Mouse (Mus musculus) MEL (cell line): ENCODE data around the gene Secisbp2.

Experiments used
- BHLHE40 ChIP-seq: IDR thresholded peaks from 2 replicates; pipeline ENCODE4 v1.6.1; 2012; ENCODE audit warnings: low read depth, mild to moderate bottlenecking, inconsistent platforms, low read length, improper control_type of control experiment, borderline replicate concordance
- CHD2 ChIP-seq: IDR thresholded peaks from 2 replicates; pipeline ENCODE4 v1.6.1; 2011; ENCODE audit warnings: low read length, improper control_type of control experiment
- CTCF ChIP-seq, 3 experiments: IDR thresholded peaks in 2 of 3; conservative IDR thresholded peaks in 1 of 3; 2 replicates each; pipeline ENCODE4 v1.5.1; 2011 to 2012; ENCODE audit warnings: low read length in 3 of 3, low read depth in 2 of 3, mild to moderate bottlenecking in 2 of 3, improper control_type of control experiment in 1 of 3, inconsistent platforms in 1 of 3, mixed read lengths in 1 of 3, moderate library complexity in 1 of 3; ENCODE audit not compliant: control insufficient read depth in 1 of 3, insufficient read depth in 1 of 3, poor library complexity in 1 of 3, severe bottlenecking in 1 of 3
- E2F4 ChIP-seq: IDR thresholded peaks from 2 replicates; pipeline ENCODE4 v1.6.1; 2011; ENCODE audit warnings: low read depth, low read length, improper control_type of control experiment, borderline replicate concordance
- EP300 ChIP-seq, 2 experiments: IDR thresholded peaks; 2 replicates each; pipeline ENCODE4 v1.6.1; 2011; ENCODE audit warnings: improper control_type of control experiment in 2 of 2, low read length in 2 of 2, low read depth in 1 of 2, mild to moderate bottlenecking in 1 of 2
- MAFK ChIP-seq: IDR thresholded peaks from 2 replicates; pipeline ENCODE4 v1.6.1; 2011; ENCODE audit warnings: low read depth, mild to moderate bottlenecking, low read length, improper control_type of control experiment, borderline replicate concordance
- POLR2A ChIP-seq, 2 experiments: IDR thresholded peaks; 2 replicates each; pipeline ENCODE4 v1.6.1; 2011 to 2012; ENCODE audit warnings: low read length in 2 of 2, mild to moderate bottlenecking in 2 of 2, control low read depth in 1 of 2, improper control_type of control experiment in 1 of 2, low read depth in 1 of 2, moderate library complexity in 1 of 2; ENCODE audit not compliant: control insufficient read depth in 1 of 2, insufficient read depth in 1 of 2, poor library complexity in 1 of 2
- RCOR1 ChIP-seq: IDR thresholded peaks from 2 replicates; pipeline ENCODE4 v1.6.1; 2012; ENCODE audit warnings: low read depth, mild to moderate bottlenecking, inconsistent platforms, low read length, improper control_type of control experiment
- SMC3 ChIP-seq: IDR thresholded peaks from 2 replicates; pipeline ENCODE4 v1.6.1; 2011; ENCODE audit warnings: low read depth, low read length, improper control_type of control experiment
- USF2 ChIP-seq, 2 experiments: IDR thresholded peaks; 2 replicates each; pipeline ENCODE4 v1.6.1; 2011 to 2012; ENCODE audit warnings: improper control_type of control experiment in 2 of 2, low read length in 2 of 2, borderline replicate concordance in 1 of 2, inconsistent platforms in 1 of 2, low read depth in 1 of 2, mild to moderate bottlenecking in 1 of 2; ENCODE audit not compliant: insufficient read depth in 1 of 2
- ZKSCAN1 ChIP-seq: IDR thresholded peaks from 2 replicates; pipeline ENCODE4 v1.6.1; 2012; ENCODE audit warnings: low read depth, mild to moderate bottlenecking, inconsistent platforms, low read length, improper control_type of control experiment, moderate library complexity
- ZMIZ1 ChIP-seq: IDR thresholded peaks from 2 replicates; pipeline ENCODE4 v1.6.1; 2012; ENCODE audit warnings: low read depth, mild to moderate bottlenecking, inconsistent platforms, low read length, improper control_type of control experiment, moderate library complexity
- ZNF384 ChIP-seq: IDR thresholded peaks from 2 replicates; pipeline ENCODE4 v1.6.1; 2012; ENCODE audit warnings: low read depth, mild to moderate bottlenecking, inconsistent platforms, low read length, improper control_type of control experiment

DNA sequence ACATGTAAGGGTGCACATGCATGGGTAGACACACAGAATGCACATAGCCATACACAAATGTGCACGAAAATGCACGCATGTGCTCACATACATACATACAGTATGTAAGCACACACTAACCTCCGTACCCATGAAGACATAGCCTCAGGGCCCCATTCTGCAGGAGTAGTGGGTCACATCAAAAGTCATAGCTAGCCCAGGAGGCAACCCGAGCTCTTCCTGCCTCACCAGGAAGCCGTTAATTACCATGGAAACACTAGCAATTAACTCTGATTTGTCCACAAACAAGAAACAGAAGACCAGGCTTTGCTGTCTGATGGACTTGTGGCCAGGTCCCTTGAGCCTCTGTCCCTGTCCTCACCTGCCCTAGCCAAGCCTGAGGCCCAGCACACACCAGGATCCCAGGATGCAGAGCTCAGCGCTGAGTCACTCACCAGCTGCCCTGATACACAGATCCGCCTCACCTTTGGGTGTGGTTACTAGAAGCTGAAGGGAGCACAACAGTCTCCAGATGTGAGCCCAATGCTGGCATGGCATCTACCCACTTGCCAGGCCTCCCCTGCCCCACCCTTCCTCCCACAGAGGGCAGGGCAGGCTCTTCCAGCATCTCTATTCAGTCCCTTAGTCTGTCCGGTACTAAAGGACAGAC is 74.6 kb downstream of the Secisbp2 start:
- TF ChIP-seq ZMIZ1 (no peak), CTCF (IDR thresholded peaks at IDR 0.05 in 2 of 3, conservative IDR thresholded peaks at IDR 0.05 in 1 of 3; ENCODE audit: control insufficient read depth in 1 of 3, insufficient read depth in 1 of 3, low read depth in 2 of 3, low read length in 3 of 3, poor library complexity in 1 of 3, severe bottlenecking in 1 of 3) (no peak), MAFK (no peak), EP300 (IDR thresholded peaks at IDR 0.05; ENCODE audit: low read depth in 1 of 2, low read length in 2 of 2) (no peak), SMC3 (no peak), BHLHE40 (no peak), POLR2A (IDR thresholded peaks at IDR 0.05; ENCODE audit: control insufficient read depth in 1 of 2, insufficient read depth in 1 of 2, low read depth in 1 of 2, low read length in 2 of 2, poor library complexity in 1 of 2) (no peak), E2F4 (no peak), CHD2 (no peak), ZKSCAN1 (no peak), RCOR1 (no peak), ZNF384 (no peak), USF2 (IDR thresholded peaks at IDR 0.05; ENCODE audit: borderline replicate concordance in 1 of 2, insufficient read depth in 1 of 2, low read depth in 1 of 2, low read length in 2 of 2) (no peak)
